Comparison of ENCODE assay signal across 8 mouse cellular contexts in genomic region chr17:6005638-6006471, GRCm38 (mm10).
DNase-seq lines count a peak whose midpoint lies in the region; ATAC-seq lines count a peak whose summit lies in the region.

No protein-coding gene starts in this region.

- peak; percentile 72 for ATAC-seq in embryonic facial prominence, embryonic 15.5 days (ENCODE audit: insufficient number of reproducible peaks, low FRiP score, low TSS enrichment, low read depth)
- ATAC-seq in heart, embryonic 14.5 days (ENCODE audit: insufficient number of reproducible peaks, insufficient read depth, low FRiP score, low read depth), result peak; percentile 60
- ATAC-seq in neural tube, embryonic 14.5 days (ENCODE audit: low read depth), result 0 out of 2 replicates have a peak, but pooled peaks have one; percentile 24

- DNase-seq in left cerebral cortex, adult 11 months (ENCODE audit: low spot score), result peak; percentile 71
- DNase-seq in left cerebral cortex, postnatal 4 days, result no peak
- DNase-seq in kidney, postnatal 4 days, result peak; percentile 56 to 72
- DNase-seq in lung, adult 18-20 months, result peak; percentile 86 to 91
- peak; percentile 56 for DNase-seq in yolk sac, embryonic 10.5 days (ENCODE audit: low spot score)

- intact Hi-C loops in left cerebral cortex, postnatal 4 days (cut with DNase I), result loop anchor here (10.0 kb wide), 1 partner anchor 211 kb away; no protein-coding TSS in a partner anchor

- H3K27ac ChIP-seq in embryonic facial prominence, embryonic 15.5 days (replicated peaks), result peak overlapping the region; percentile 92
- peak overlapping the region; percentile 75 to 88 for H3K27ac ChIP-seq in heart, embryonic 14.5 days (replicated peaks in 1 of 2; ENCODE audit: control insufficient read depth in 1 of 2, insufficient read depth in 1 of 2, low read depth in 2 of 2, low read length in 2 of 2)
- H3K27ac ChIP-seq in neural tube, embryonic 14.5 days (ENCODE audit: low read depth, low read length), result peak overlapping the region; percentile 34; the same call in 1 of the 2 replicates

- no peaks in the 10 kb centered on the region for H3K9me3 ChIP-seq in embryonic facial prominence, embryonic 15.5 days (replicated peaks)
- no peaks in the 10 kb centered on the region for H3K9me3 ChIP-seq in heart, embryonic 14.5 days (ENCODE audit: control insufficient read depth, low read length)
- H3K9me3 ChIP-seq in neural tube, embryonic 14.5 days (ENCODE audit: control insufficient read depth, low read length), result no peaks in the 10 kb centered on the region

- no peak overlapping the region for H3K9ac ChIP-seq in embryonic facial prominence, embryonic 15.5 days
- H3K9ac ChIP-seq in heart, embryonic 14.5 days (ENCODE audit: low read length), result peak overlapping the region; percentile 47; the same call in 1 of the 2 replicates
- H3K9ac ChIP-seq in neural tube, embryonic 14.5 days (replicated peaks; ENCODE audit: low read depth, low read length), result no peak overlapping the region

- 0 out of 2 replicates have a peak, but pooled peaks cover 3% of the 10 kb centered on the region for H3K36me3 ChIP-seq in embryonic facial prominence, embryonic 15.5 days
- H3K36me3 ChIP-seq in heart, embryonic 14.5 days (ENCODE audit: control insufficient read depth, insufficient read depth, low read length), result peaks cover 28% of the 10 kb centered on the region
- H3K36me3 ChIP-seq in neural tube, embryonic 14.5 days (ENCODE audit: control insufficient read depth, insufficient read depth, low read length), result no peaks in the 10 kb centered on the region

- no peak overlapping the region for H3K4me3 ChIP-seq in embryonic facial prominence, embryonic 15.5 days (replicated peaks)
- H3K4me3 ChIP-seq in heart, embryonic 14.5 days (ENCODE audit: control insufficient read depth in 1 of 2, insufficient read depth in 1 of 2, low read depth in 1 of 2, low read length in 2 of 2), result no peak overlapping the region
- H3K4me3 ChIP-seq in neural tube, embryonic 14.5 days (ENCODE audit: low read depth, low read length), result no peak overlapping the region

- 18% methylated on average over 14 of the region's 14 CpGs for WGBS in embryonic facial prominence, embryonic 15.5 days
- WGBS in heart, embryonic 14.5 days, result 30% methylated on average over 13 of the region's 14 CpGs
- whole genome bisulfite sequencing in neural tube, embryonic 14.5 days, result 35% methylated on average over 14 of the region's 14 CpGs

- H3K27me3 ChIP-seq in embryonic facial prominence, embryonic 15.5 days, result no peaks in the 10 kb centered on the region
- no peaks in the 10 kb centered on the region for H3K27me3 ChIP-seq in heart, embryonic 14.5 days (ENCODE audit: control insufficient read depth, insufficient read depth, low read length)
- no peaks in the 10 kb centered on the region for H3K27me3 ChIP-seq in neural tube, embryonic 14.5 days (ENCODE audit: control insufficient read depth, insufficient read depth, low read length)

- peaks cover 40% of the 10 kb centered on the region for H3K4me1 ChIP-seq in embryonic facial prominence, embryonic 15.5 days
- H3K4me1 ChIP-seq in heart, embryonic 14.5 days (ENCODE audit: control insufficient read depth in 2 of 2, insufficient read depth in 2 of 2, low read length in 2 of 2), result peaks cover 49 to 78% of the 10 kb centered on the region in 2 experiments
- H3K4me1 ChIP-seq in neural tube, embryonic 14.5 days (ENCODE audit: control insufficient read depth, insufficient read depth, low read length), result 0 out of 2 replicates have a peak, but pooled peaks cover 3% of the 10 kb centered on the region

- H3K4me2 ChIP-seq in embryonic facial prominence, embryonic 15.5 days (replicated peaks), result peak overlapping the region; percentile 32
- H3K4me2 ChIP-seq in heart, embryonic 14.5 days (ENCODE audit: low read length), result 0 out of 2 replicates have a peak overlapping the region, but pooled peaks have one; percentile 6
- H3K4me2 ChIP-seq in neural tube, embryonic 14.5 days (ENCODE audit: low read depth, low read length), result no peak overlapping the region

Comparison
In these comparisons a context has a peak if more than half of its experiments do, and no peak if none do; other contexts are left out.
1. H3K27ac ChIP-seq: peak in every context shown above with its lines; median percentile 92 in embryonic facial prominence, embryonic 15.5 days; 82 in heart, embryonic 14.5 days; 34 in neural tube, embryonic 14.5 days.